Mouse (Mus musculus) embryonic facial prominence, embryonic 13.5 days (tissue): ENCODE data around the gene Lgr5. TPM values are rescaled to one million over a fixed set of nuclear protein-coding genes. Genes with fewer than 3 reads are reported as not detected.

Source experiments
- ATAC-seq: fragments of 200-750 bp; cut with Nextera tagmentation; 2 replicates; pipeline ENCODE4 v1.8.0; 2017; ENCODE audit warnings: low read depth; ENCODE audit not compliant: insufficient number of reproducible peaks, insufficient read depth, low FRiP score, low TSS enrichment
- H3K27ac ChIP-seq: fragments of 300-500 bp; sonication (generic); 2 replicates; pipeline ENCODE4 v1.5.1; 2015; ENCODE audit warnings: moderate library complexity, mild to moderate bottlenecking, inconsistent platforms
- H3K27me3 ChIP-seq: fragments of 300-500 bp; sonication (generic); 2 replicates; pipeline ENCODE4 v1.6.1; 2015; ENCODE audit warnings: mild to moderate bottlenecking, inconsistent platforms
- H3K36me3 ChIP-seq: fragments of 300-500 bp; sonication (generic); 2 replicates; pipeline ENCODE4 v1.6.1; 2015; ENCODE audit warnings: mild to moderate bottlenecking, inconsistent platforms
- H3K4me1 ChIP-seq: fragments of 300-500 bp; sonication (generic); 2 replicates; pipeline ENCODE4 v1.6.1; 2015; ENCODE audit warnings: inconsistent platforms
- H3K4me2 ChIP-seq: fragments of 300-500 bp; sonication (generic); 2 replicates; pipeline ENCODE4 v1.6.1; 2015; ENCODE audit warnings: moderate library complexity, mild to moderate bottlenecking, inconsistent platforms
- H3K4me3 ChIP-seq: fragments of 300-500 bp; sonication (generic); 2 replicates; pipeline ENCODE4 v1.5.1; 2015; ENCODE audit warnings: mild to moderate bottlenecking, inconsistent platforms
- H3K9ac ChIP-seq: fragments of 300-500 bp; sonication (generic); 2 replicates; pipeline ENCODE4 v1.6.1; 2015; ENCODE audit warnings: mild to moderate bottlenecking, inconsistent platforms
- H3K9me3 ChIP-seq: fragments of 300-500 bp; sonication (generic); 2 replicates; pipeline ENCODE4 v1.6.1; 2016; ENCODE audit warnings: inconsistent platforms
- WGBS: fragments of 180-500 bp; shearing (Covaris S2); methylation state at CpG from one replicate; pipeline ENCODE4 v1.1.7; 2015; ENCODE audit warnings: mixed read lengths; 5-methylcytosine and 5-hydroxymethylcytosine counted together
- polyA plus RNA-seq: library from polyadenylated mRNA; unstranded; fragments of >200 nt; fragmentation: Nextera tagmentation; extraction: Ambion mirVana; gene quantifications from 2 replicates; pipeline ENCODE4 v1.2.1, GENCODE M21; 2015

Gene Lgr5
- polyA plus RNA-seq, 1 experiment from 2014 or later: 16.0 TPM

- Histone ChIP-seq H3K9me3 (0 out of 2 replicates have a peak, but pooled peaks cover 3% of the 10 kb centered on the region), H3K27ac (no peak within 1 kb of the TSS), H3K27me3 (no peaks in the 10 kb centered on the region), H3K36me3 (no peaks in the 10 kb centered on the region), H3K4me1 (no peaks in the 10 kb centered on the region), H3K4me3 (no peak within 1 kb of the TSS), H3K9ac (no peak within 1 kb of the TSS), H3K4me2 (no peak within 1 kb of the TSS)
- ATAC-seq: no peak
- WGBS: 76% methylated on average over 15 of the region's 15 CpGs
These were observed 17.7 kb downstream of the Lgr5 start, which contains the start of gene A930009A15Rik for GRCm38 (mm10) chr10:115569712-115570491. Gene A930009A15Rik, plus strand, starts transcription at chr10:115569986.

- Histone ChIP-seq H3K4me3 (no peak overlapping the region), H3K4me2 (no peak overlapping the region), H3K4me1 (no peaks in the 10 kb centered on the region), H3K9me3 (0 out of 2 replicates have a peak, but pooled peaks cover 3% of the 10 kb centered on the region), H3K27ac (no peak overlapping the region), H3K9ac (no peak overlapping the region), H3K36me3 (no peaks in the 10 kb centered on the region), H3K27me3 (no peaks in the 10 kb centered on the region)
- WGBS: 74% methylated on average over 5 of the region's 5 CpGs
- ATAC-seq: no peak
These were observed 23.6 kb downstream of the Lgr5 start for GRCm38 (mm10) chr10:115563961-115564360.

- H3K27me3 ChIP-seq: no peaks in the 10 kb centered on the region
- no peak overlapping the region for H3K4me3 ChIP-seq
- no peaks in the 10 kb centered on the region for H3K4me1 ChIP-seq
- 89% methylated on average over 4 of the region's 4 CpGs for WGBS
- H3K36me3 ChIP-seq: no peaks in the 10 kb centered on the region
- 0 out of 2 replicates have a peak, but pooled peaks cover 3% of the 10 kb centered on the region for H3K9me3 ChIP-seq
- no peak overlapping the region for H3K27ac ChIP-seq
- H3K4me2 ChIP-seq: no peak overlapping the region
- no peak overlapping the region for H3K9ac ChIP-seq
- ATAC-seq: no peak
These were observed 24.5 kb downstream of the Lgr5 start for GRCm38 (mm10) chr10:115562911-115563686.

GRCm38 (mm10) chr10:115561136-115561880 lies 26.3 kb downstream of the Lgr5 start:
- H3K4me2 ChIP-seq: no peak overlapping the region
- H3K9me3 ChIP-seq: no peaks in the 10 kb centered on the region
- H3K4me1 ChIP-seq: peaks cover 7% of the 10 kb centered on the region; the same call in 1 of the 2 replicates
- H3K27me3 ChIP-seq: no peaks in the 10 kb centered on the region
- H3K9ac ChIP-seq: no peak overlapping the region
- H3K36me3 ChIP-seq: no peaks in the 10 kb centered on the region
- no peak overlapping the region for H3K4me3 ChIP-seq
- no peak overlapping the region for H3K27ac ChIP-seq
- peak; percentile 58; the same call in 1 of the 2 replicates for ATAC-seq
- whole genome bisulfite sequencing: 69% methylated on average over 12 of the region's 12 CpGs

GRCm38 (mm10) chr10:115556738-115557242 lies 30.8 kb downstream of the Lgr5 start:
- ATAC-seq: peak; percentile 54

GRCm38 (mm10) chr10:115555191-115555765 lies 32.3 kb downstream of the Lgr5 start:
- 49% methylated on average over 2 of the region's 2 CpGs for WGBS
- Histone ChIP-seq H3K4me3 (no peak overlapping the region), H3K4me2 (no peak overlapping the region), H3K27me3 (no peaks in the 10 kb centered on the region), H3K9ac (no peak overlapping the region), H3K9me3 (no peaks in the 10 kb centered on the region), H3K27ac (no peak overlapping the region), H3K4me1 (peaks cover 14% of the 10 kb centered on the region), H3K36me3 (no peaks in the 10 kb centered on the region)
- no peak for ATAC-seq

More at GRCm38 (mm10) chr10:115556738-115557242, 30.8 kb downstream of the Lgr5 start:
- H3K27ac ChIP-seq: no peak overlapping the region
- H3K36me3 ChIP-seq: no peaks in the 10 kb centered on the region
- peaks cover 14% of the 10 kb centered on the region for H3K4me1 ChIP-seq
- peak overlapping the region; percentile 32 for H3K4me2 ChIP-seq
- no peak overlapping the region for H3K9ac ChIP-seq
- no peak overlapping the region for H3K4me3 ChIP-seq
- no peaks in the 10 kb centered on the region for H3K27me3 ChIP-seq
- WGBS: 29% methylated on average over 12 of the region's 12 CpGs
- no peaks in the 10 kb centered on the region for H3K9me3 ChIP-seq

- WGBS: 41% methylated on average over 11 of the region's 11 CpGs
- no peaks in the 10 kb centered on the region for H3K27me3 ChIP-seq
- H3K4me3 ChIP-seq: no peak overlapping the region
- H3K27ac ChIP-seq: no peak overlapping the region
- H3K4me2 ChIP-seq: no peak overlapping the region
- no peaks in the 10 kb centered on the region for H3K9me3 ChIP-seq
- no peak for ATAC-seq
- peaks cover 14% of the 10 kb centered on the region for H3K4me1 ChIP-seq
- no peak overlapping the region for H3K9ac ChIP-seq
- no peaks in the 10 kb centered on the region for H3K36me3 ChIP-seq
These were observed 34.0 kb downstream of the Lgr5 start for GRCm38 (mm10) chr10:115553352-115554113.

GRCm38 (mm10) chr10:115551069-115551468 lies 36.5 kb downstream of the Lgr5 start:
- 80% methylated on average over 3 of the region's 3 CpGs for WGBS
- Histone ChIP-seq H3K36me3 (no peaks in the 10 kb centered on the region), H3K27ac (no peak overlapping the region), H3K4me1 (peaks cover 7% of the 10 kb centered on the region; the same call in 1 of the 2 replicates), H3K4me2 (no peak overlapping the region), H3K9ac (no peak overlapping the region), H3K9me3 (no peaks in the 10 kb centered on the region), H3K27me3 (no peaks in the 10 kb centered on the region), H3K4me3 (no peak overlapping the region)
- ATAC-seq: no peak

- H3K4me2 ChIP-seq: no peak overlapping the region
- ATAC-seq: no peak
- no peak overlapping the region for H3K27ac ChIP-seq
- H3K4me3 ChIP-seq: no peak overlapping the region
- H3K4me1 ChIP-seq: peaks cover 7% of the 10 kb centered on the region; the same call in 1 of the 2 replicates
- H3K9ac ChIP-seq: no peak overlapping the region
- no peaks in the 10 kb centered on the region for H3K9me3 ChIP-seq
- no peaks in the 10 kb centered on the region for H3K36me3 ChIP-seq
- WGBS: 62% methylated on average over 7 of the region's 7 CpGs
- no peaks in the 10 kb centered on the region for H3K27me3 ChIP-seq
These were observed 37.3 kb downstream of the Lgr5 start for GRCm38 (mm10) chr10:115550253-115550652.

GRCm38 (mm10) chr10:115542917-115543316 lies 44.7 kb downstream of the Lgr5 start:
- no peaks in the 10 kb centered on the region for H3K27me3 ChIP-seq
- no peak for ATAC-seq
- no peak overlapping the region for H3K4me3 ChIP-seq
- H3K36me3 ChIP-seq: no peaks in the 10 kb centered on the region
- H3K27ac ChIP-seq: no peak overlapping the region
- H3K9me3 ChIP-seq: peaks cover 3% of the 10 kb centered on the region; the same call in 1 of the 2 replicates
- WGBS: 78% methylated on average over 6 of the region's 6 CpGs
- no peaks in the 10 kb centered on the region for H3K4me1 ChIP-seq
- H3K9ac ChIP-seq: no peak overlapping the region
- no peak overlapping the region for H3K4me2 ChIP-seq
